Mouse (Mus musculus): ENCODE results near the gene Wfdc18. TPM values are rescaled to one million over a fixed set of nuclear protein-coding genes. Genes with fewer than 3 reads are reported as not detected.

The Wfdc18 gene
- not detected for polyA plus RNA-seq (2017; shearing (Covaris generic))

GRCm38 (mm10) chr11:83708715-83709114, at the start of gene Wfdc18:
Gene Wfdc18, plus strand, starts transcription at chr11:83709015.

GRCm38 (mm10) chr11:83662204-83662603, 46.6 kb upstream of the Wfdc18 start, which contains the start of gene Ccl4:
Gene Ccl4, plus strand, starts transcription at chr11:83662584.

GRCm38 (mm10) chr11:83703705-83704104, 5.1 kb upstream of the Wfdc18 start, which contains the start of gene Wfdc17:
Gene Wfdc17, plus strand, starts transcription at chr11:83703991.

GRCm38 (mm10) chr11:83746681-83747080, 37.9 kb downstream of the Wfdc18 start, which contains the start of gene Wfdc21:
Gene Wfdc21, plus strand, starts transcription at chr11:83746940.

GRCm38 (mm10) chr11:83753581-83754181, 44.9 kb downstream of the Wfdc18 start, which contains the start of gene Heatr6:
Gene Heatr6, plus strand, starts transcription at chr11:83753696.

Other genes with a start within 250 kb of the Wfdc18 start
- gene Mmp28, start 245.9 kb upstream of the Wfdc18 start, polyA plus RNA-seq (2017; shearing (Covaris generic)), result not detected
- gene Taf15, start 235.9 kb upstream of the Wfdc18 start, polyA plus RNA-seq (2017; shearing (Covaris generic)), result 22.7 TPM
- not detected for gene Heatr9, start 186.8 kb upstream of the Wfdc18 start, polyA plus RNA-seq (2017; shearing (Covaris generic))
- 101 TPM for gene Ccl5, start 178.5 kb upstream of the Wfdc18 start, polyA plus RNA-seq (2017; shearing (Covaris generic))
- not detected for gene Ccl9, start 130.4 kb upstream of the Wfdc18 start, polyA plus RNA-seq (2017; shearing (Covaris generic))
- 0.61 TPM for gene Ccl6, start 115.9 kb upstream of the Wfdc18 start, polyA plus RNA-seq (2017; shearing (Covaris generic))
- 0.60 TPM for gene Rpl9-ps1, start 63.4 kb upstream of the Wfdc18 start, polyA plus RNA-seq (2017; shearing (Covaris generic))
- gene Ccl3, start 59.7 kb upstream of the Wfdc18 start, polyA plus RNA-seq (2017; shearing (Covaris generic)), result 0.37 TPM
- 2.7 TPM for gene Ccl4, start 46.4 kb upstream of the Wfdc18 start, polyA plus RNA-seq (2017; shearing (Covaris generic))
- gene Wfdc17, start 5.0 kb upstream of the Wfdc18 start, polyA plus RNA-seq (2017; shearing (Covaris generic)), result not detected
- gene Wfdc21, start 37.9 kb downstream of the Wfdc18 start, polyA plus RNA-seq (2017; shearing (Covaris generic)), result not detected
- 41.2 TPM for gene Heatr6, start 44.7 kb downstream of the Wfdc18 start, polyA plus RNA-seq (2017; shearing (Covaris generic))
- 0.12 TPM for gene Hnf1b, start 141.0 kb downstream of the Wfdc18 start, polyA plus RNA-seq (2017; shearing (Covaris generic))
- gene Ddx52, start 233.0 kb downstream of the Wfdc18 start, polyA plus RNA-seq (2017; shearing (Covaris generic)), result 69.4 TPM

Measured in CD4-positive, CD25-positive, alpha-beta regulatory T cell, adult 9 weeks (primary cell).